Mouse (Mus musculus): ENCODE data around the gene Stmnd1. TPM values are rescaled to one million over a fixed set of nuclear protein-coding genes. Genes with fewer than 3 reads are reported as not detected.

The Stmnd1 gene
- polyA plus RNA-seq, 1 experiment from 2014 or later = 0.46 TPM

DNA sequence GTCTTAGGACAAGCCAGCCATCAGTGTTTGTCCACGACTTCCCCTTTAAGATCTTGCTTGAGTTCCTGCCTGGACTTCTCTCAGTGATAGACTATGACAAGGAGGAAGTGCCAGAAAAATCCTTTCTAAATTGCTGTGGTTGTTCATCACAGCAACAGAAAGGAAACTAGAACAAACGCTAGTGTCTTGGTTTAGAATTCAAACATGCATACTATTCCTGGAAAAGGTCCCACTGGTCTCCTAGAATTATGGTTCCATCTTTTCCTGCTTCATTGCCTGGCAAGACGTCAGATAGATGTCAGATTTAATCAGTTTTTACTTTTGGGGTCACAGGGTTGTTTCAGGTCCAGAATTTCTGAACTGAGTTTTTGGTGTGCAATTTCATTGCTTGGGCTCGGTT, 14.0 kb upstream of the Stmnd1 start:
- no peaks in the 10 kb centered on the region for H3K9me3 ChIP-seq (replicated peaks; ENCODE audit: low read length)
- no peaks in the 10 kb centered on the region for H3K4me1 ChIP-seq (replicated peaks; ENCODE audit: insufficient read depth, low read length)
- no peak overlapping the region for H3K4me3 ChIP-seq (replicated peaks; ENCODE audit: low read depth, low read length)
- ATAC-seq (replicated peaks; ENCODE audit: low FRiP score, low read depth) = no peak
- no peak overlapping the region for H3K27ac ChIP-seq
- WGBS = 40% methylated on average over 4 of the region's 4 CpGs
- TF ChIP-seq CTCF (IDR thresholded peaks at IDR 0.05; ENCODE audit: low read depth) = no peak
- no peak overlapping the region for H3K4me2 ChIP-seq (ENCODE audit: low read length)
- H3K27me3 ChIP-seq (ENCODE audit: insufficient read depth, low read length) = no peaks in the 10 kb centered on the region
- no peaks in the 10 kb centered on the region for H3K36me3 ChIP-seq (ENCODE audit: insufficient read depth, low read length)
- no peak overlapping the region for H3K9ac ChIP-seq (ENCODE audit: low read depth, low read length)
- DNase-seq (ENCODE audit: low spot score) = peak; percentile 17

DNA sequence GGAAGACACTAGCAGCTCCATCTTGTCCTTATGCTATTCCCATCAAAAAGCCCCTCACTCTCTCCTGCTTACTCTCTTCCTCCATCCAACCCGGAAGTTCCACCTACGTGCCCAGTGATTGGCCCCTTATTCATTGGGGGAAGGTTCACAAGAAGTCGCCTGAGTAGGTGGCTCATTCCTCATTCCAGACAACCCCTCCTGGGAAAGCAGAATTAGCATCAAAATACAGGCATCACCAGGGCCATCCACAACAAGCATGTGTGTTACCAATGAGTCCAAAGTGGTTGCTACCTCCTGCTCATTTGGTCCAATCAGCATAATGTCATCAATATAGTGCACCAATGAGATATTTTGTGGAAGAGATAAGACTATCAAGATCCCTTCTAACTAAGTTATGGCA, 12.3 kb upstream of the Stmnd1 start:
- no peak for TF ChIP-seq CTCF (IDR thresholded peaks at IDR 0.05; ENCODE audit: low read depth)
- 69% methylated on average over 3 of the region's 3 CpGs for WGBS
- H3K9ac ChIP-seq (ENCODE audit: low read depth, low read length) = no peak overlapping the region
- H3K4me3 ChIP-seq (replicated peaks; ENCODE audit: low read depth, low read length) = no peak overlapping the region
- ATAC-seq (replicated peaks; ENCODE audit: low FRiP score, low read depth) = no peak
- H3K27me3 ChIP-seq (ENCODE audit: insufficient read depth, low read length) = no peaks in the 10 kb centered on the region
- no peak for DNase-seq (ENCODE audit: low spot score)
- no peaks in the 10 kb centered on the region for H3K36me3 ChIP-seq (ENCODE audit: insufficient read depth, low read length)
- H3K27ac ChIP-seq = no peak overlapping the region
- H3K4me1 ChIP-seq (replicated peaks; ENCODE audit: insufficient read depth, low read length) = no peaks in the 10 kb centered on the region
- H3K4me2 ChIP-seq (ENCODE audit: low read length) = no peak overlapping the region
- H3K9me3 ChIP-seq (replicated peaks; ENCODE audit: low read length) = no peaks in the 10 kb centered on the region

DNA sequence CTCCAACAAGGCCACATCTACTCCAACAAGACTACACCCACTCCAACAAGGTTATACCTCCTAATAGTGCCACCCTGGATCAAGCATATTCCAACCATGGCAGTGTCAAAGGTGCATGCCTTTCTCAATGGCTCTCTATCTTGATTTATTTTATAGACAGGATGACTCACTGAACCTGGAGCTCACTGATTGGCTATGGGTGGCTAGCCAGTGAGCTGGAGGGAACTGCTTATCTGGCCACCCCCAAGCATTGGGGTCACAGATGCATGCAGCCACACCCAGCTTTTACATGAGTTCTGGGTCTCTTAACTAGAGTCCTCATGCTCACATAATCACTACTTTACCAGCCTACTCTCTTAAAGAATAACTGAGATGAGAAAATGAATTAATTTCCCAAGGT, 5.7 kb upstream of the Stmnd1 start:
- no peak for DNase-seq (ENCODE audit: low spot score)
- TF ChIP-seq CTCF (IDR thresholded peaks at IDR 0.05; ENCODE audit: low read depth) = no peak
- no peak overlapping the region for H3K4me2 ChIP-seq (ENCODE audit: low read length)
- H3K4me3 ChIP-seq (replicated peaks; ENCODE audit: low read depth, low read length) = no peak overlapping the region
- no peaks in the 10 kb centered on the region for H3K36me3 ChIP-seq (ENCODE audit: insufficient read depth, low read length)
- ATAC-seq (replicated peaks; ENCODE audit: low FRiP score, low read depth) = 0 out of 2 replicates have a peak, but pooled peaks have one; percentile 49
- peaks cover 11% of the 10 kb centered on the region; the same call in 1 of the 2 replicates for H3K4me1 ChIP-seq (replicated peaks; ENCODE audit: insufficient read depth, low read length)
- no peaks in the 10 kb centered on the region for H3K27me3 ChIP-seq (ENCODE audit: insufficient read depth, low read length)
- no peak overlapping the region for H3K9ac ChIP-seq (ENCODE audit: low read depth, low read length)
- H3K27ac ChIP-seq = no peak overlapping the region
- no peaks in the 10 kb centered on the region for H3K9me3 ChIP-seq (replicated peaks; ENCODE audit: low read length)

DNA sequence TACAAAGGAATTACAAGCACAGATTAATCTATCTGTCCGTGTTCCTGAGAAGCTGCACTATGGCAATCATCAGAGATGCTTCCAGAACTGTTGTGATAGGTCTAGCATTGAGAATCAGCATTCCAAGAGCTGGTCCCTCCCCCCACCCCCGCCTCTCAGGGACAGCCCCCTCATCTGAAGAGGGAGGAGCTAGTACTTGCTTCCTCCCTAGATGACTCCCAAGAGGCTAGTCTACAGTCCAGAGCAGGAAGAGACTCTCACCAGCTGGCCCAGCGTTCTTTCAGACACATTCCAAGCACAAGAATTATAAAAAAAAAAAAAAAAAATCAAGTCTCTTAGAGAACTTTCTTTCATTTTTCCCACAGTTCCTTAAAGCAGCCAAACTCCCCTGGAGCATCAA, 5.2 kb upstream of the Stmnd1 start:
- WGBS = 22% methylated on average over 3 of the region's 3 CpGs
- Histone ChIP-seq H3K27ac (peak overlapping the region; percentile 79), H3K9me3 (replicated peaks; ENCODE audit: low read length) (no peaks in the 10 kb centered on the region), H3K4me1 (replicated peaks; ENCODE audit: insufficient read depth, low read length) (peaks cover 11% of the 10 kb centered on the region; the same call in 1 of the 2 replicates), H3K4me2 (ENCODE audit: low read length) (no peak overlapping the region), H3K4me3 (replicated peaks; ENCODE audit: low read depth, low read length) (no peak overlapping the region), H3K36me3 (ENCODE audit: insufficient read depth, low read length) (no peaks in the 10 kb centered on the region), H3K9ac (ENCODE audit: low read depth, low read length) (no peak overlapping the region), H3K27me3 (ENCODE audit: insufficient read depth, low read length) (no peaks in the 10 kb centered on the region)
- TF ChIP-seq CTCF (IDR thresholded peaks at IDR 0.05; ENCODE audit: low read depth) = no peak
- DNase-seq (ENCODE audit: low spot score) (peak; percentile 90), ATAC-seq (replicated peaks; ENCODE audit: low FRiP score, low read depth) (peak; percentile 72)

DNA sequence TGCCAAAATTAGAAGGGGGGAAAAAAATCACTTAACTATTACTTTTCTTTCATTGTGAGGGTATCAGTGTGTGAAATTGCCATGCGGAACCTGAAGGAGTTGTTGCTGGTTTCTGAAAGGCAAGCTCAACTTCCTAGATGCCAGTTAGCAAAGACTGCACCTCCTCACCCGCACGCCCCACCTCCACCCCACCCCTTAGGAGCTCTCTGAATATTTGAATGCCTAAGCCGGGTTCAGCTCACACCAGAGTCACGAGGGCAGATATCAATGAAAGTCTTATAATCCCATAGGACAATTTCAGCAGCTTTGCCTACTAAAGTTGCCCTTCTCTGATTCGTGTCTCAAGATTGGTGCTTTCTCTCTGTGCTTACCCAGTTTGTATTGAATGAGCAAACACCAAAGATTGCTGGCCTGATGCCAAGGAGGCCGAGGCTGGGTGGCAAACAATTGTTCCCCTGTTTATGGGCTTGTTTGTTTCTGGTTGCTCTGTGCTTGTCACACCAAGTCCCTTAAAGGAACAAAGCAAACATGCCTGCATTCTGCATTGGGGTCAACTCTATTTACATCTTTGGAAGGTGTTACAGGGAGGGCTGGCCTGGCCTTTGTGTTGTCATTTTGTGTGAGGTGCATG, 4.6 kb upstream of the Stmnd1 start:
- Histone ChIP-seq H3K27ac (peak overlapping the region; percentile 79), H3K36me3 (ENCODE audit: insufficient read depth, low read length) (no peaks in the 10 kb centered on the region), H3K9me3 (replicated peaks; ENCODE audit: low read length) (no peaks in the 10 kb centered on the region), H3K4me1 (replicated peaks; ENCODE audit: insufficient read depth, low read length) (peaks cover 11% of the 10 kb centered on the region; the same call in 1 of the 2 replicates), H3K27me3 (ENCODE audit: insufficient read depth, low read length) (no peaks in the 10 kb centered on the region), H3K4me3 (replicated peaks; ENCODE audit: low read depth, low read length) (no peak overlapping the region), H3K9ac (ENCODE audit: low read depth, low read length) (no peak overlapping the region), H3K4me2 (ENCODE audit: low read length) (peak overlapping the region; percentile 25)
- ATAC-seq (replicated peaks; ENCODE audit: low FRiP score, low read depth) (no peak), DNase-seq (ENCODE audit: low spot score) (peak; percentile 19)
- no peak for TF ChIP-seq CTCF (IDR thresholded peaks at IDR 0.05; ENCODE audit: low read depth)
- WGBS = 39% methylated on average over 7 of the region's 7 CpGs

DNA sequence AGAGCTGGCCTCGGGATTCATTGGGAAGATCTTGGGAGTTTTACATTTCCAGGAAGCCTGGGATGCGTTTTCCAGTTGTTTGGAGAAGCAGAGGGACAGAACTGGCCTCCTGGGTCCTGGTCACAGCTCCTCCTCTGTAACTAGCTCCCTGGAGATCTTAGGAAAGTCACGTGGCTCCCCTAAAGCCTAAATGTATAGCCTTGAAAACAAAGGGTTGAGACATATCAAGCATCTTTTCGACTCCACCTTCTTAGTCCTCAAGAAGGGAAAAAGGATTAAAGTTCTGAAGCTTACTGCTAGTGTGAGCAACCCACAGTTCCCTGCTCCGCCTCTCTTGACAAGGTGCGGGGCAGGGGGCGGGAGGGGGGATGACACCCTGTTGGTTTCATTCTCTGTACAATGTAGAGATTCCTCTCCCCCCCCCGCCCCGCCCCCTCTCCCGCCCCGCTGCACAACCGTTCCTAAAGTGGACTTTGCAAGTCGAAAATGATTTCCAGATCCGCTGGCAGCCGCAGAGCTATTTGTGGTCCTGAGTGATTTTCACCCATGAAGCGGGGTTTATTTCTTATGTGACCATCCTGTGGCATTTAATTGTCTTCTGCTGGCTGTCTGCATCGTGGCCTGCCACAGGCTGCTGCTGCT, 589 bp upstream of the Stmnd1 start:
- 9% methylated on average over 17 of the region's 17 CpGs for WGBS
- Histone ChIP-seq H3K27me3 (ENCODE audit: insufficient read depth, low read length) (no peaks in the 10 kb centered on the region), H3K4me3 (replicated peaks; ENCODE audit: low read depth, low read length) (0 out of 2 replicates have a peak overlapping the region, but pooled peaks have one; percentile 6), H3K9me3 (replicated peaks; ENCODE audit: low read length) (no peaks in the 10 kb centered on the region), H3K36me3 (ENCODE audit: insufficient read depth, low read length) (no peaks in the 10 kb centered on the region), H3K9ac (ENCODE audit: low read depth, low read length) (0 out of 2 replicates have a peak overlapping the region, but pooled peaks have one; percentile 13), H3K4me2 (ENCODE audit: low read length) (peak overlapping the region; percentile 46), H3K27ac (0 out of 2 replicates have a peak overlapping the region, but pooled peaks have one; percentile 50), H3K4me1 (replicated peaks; ENCODE audit: insufficient read depth, low read length) (peaks cover 11% of the 10 kb centered on the region; the same call in 1 of the 2 replicates)
- DNase-seq (ENCODE audit: low spot score) (no peak), ATAC-seq (replicated peaks; ENCODE audit: low FRiP score, low read depth) (no peak)
- no peak for TF ChIP-seq CTCF (IDR thresholded peaks at IDR 0.05; ENCODE audit: low read depth)
